Mouse (Mus musculus): ENCODE data around the gene Arl15. TPM values are rescaled to one million over a fixed set of nuclear protein-coding genes. Genes with fewer than 3 reads are reported as not detected.

The Arl15 gene
- polyA plus RNA-seq, 1 experiment from 2014 or later = 19.0 TPM

GRCm38 (mm10) chr13:113993066-113993465 is 198.8 kb downstream of the Arl15 start:
- H3K4me3 ChIP-seq (ENCODE audit: low read depth, low read length) = no peak overlapping the region
- no peak for ATAC-seq (ENCODE audit: low FRiP score)
- WGBS = 96% methylated on average over 2 of the region's 2 CpGs
- no peak overlapping the region for H3K9ac ChIP-seq (ENCODE audit: low read depth, low read length)
- no peak overlapping the region for H3K27ac ChIP-seq (ENCODE audit: low read depth, low read length)
- no peaks in the 10 kb centered on the region for H3K27me3 ChIP-seq (ENCODE audit: control insufficient read depth, insufficient read depth, low read length)
- no peak for DNase-seq (ENCODE audit: low spot score)
- no peak overlapping the region for H3K4me2 ChIP-seq (replicated peaks; ENCODE audit: low read depth, low read length)
- no peaks in the 10 kb centered on the region for H3K36me3 ChIP-seq (ENCODE audit: control insufficient read depth, insufficient read depth, low read length)
- H3K4me1 ChIP-seq (replicated peaks; ENCODE audit: control insufficient read depth, insufficient read depth, low read length) = no peaks in the 10 kb centered on the region
- no peaks in the 10 kb centered on the region for H3K9me3 ChIP-seq (ENCODE audit: control insufficient read depth, low read length)

DNA sequence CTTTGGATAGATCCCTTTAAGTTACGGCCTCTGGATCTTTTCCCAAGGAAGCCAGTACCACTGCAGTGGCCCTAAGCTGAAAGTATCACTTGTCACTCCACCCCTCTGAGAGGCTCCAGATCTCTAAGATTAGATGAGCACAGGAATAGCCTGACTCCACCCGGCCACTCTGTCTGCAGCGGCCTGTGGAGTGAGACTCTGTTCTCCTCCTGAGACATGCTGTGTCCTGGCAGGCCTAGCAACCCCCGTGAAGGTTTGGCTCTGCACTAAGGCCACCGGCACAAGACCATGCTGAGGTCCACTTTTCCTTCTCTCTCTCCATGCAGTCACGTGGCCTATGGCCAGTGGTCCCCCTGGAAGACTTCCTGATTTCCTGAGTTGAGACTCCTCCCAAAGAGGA is 200.3 kb downstream of the Arl15 start:
- H3K9ac ChIP-seq (ENCODE audit: low read depth, low read length) = no peak overlapping the region
- no peak overlapping the region for H3K4me3 ChIP-seq (ENCODE audit: low read depth, low read length)
- no peaks in the 10 kb centered on the region for H3K36me3 ChIP-seq (ENCODE audit: control insufficient read depth, insufficient read depth, low read length)
- no peaks in the 10 kb centered on the region for H3K9me3 ChIP-seq (ENCODE audit: control insufficient read depth, low read length)
- H3K4me1 ChIP-seq (replicated peaks; ENCODE audit: control insufficient read depth, insufficient read depth, low read length) = no peaks in the 10 kb centered on the region
- H3K27ac ChIP-seq (ENCODE audit: low read depth, low read length) = no peak overlapping the region
- ATAC-seq (ENCODE audit: low FRiP score) = peak; percentile 36; the same call in 1 of the 2 replicates
- no peaks in the 10 kb centered on the region for H3K27me3 ChIP-seq (ENCODE audit: control insufficient read depth, insufficient read depth, low read length)
- 76% methylated on average over 6 of the region's 6 CpGs for WGBS
- no peak for DNase-seq (ENCODE audit: low spot score)
- H3K4me2 ChIP-seq (replicated peaks; ENCODE audit: low read depth, low read length) = no peak overlapping the region

GRCm38 (mm10) chr13:113995490-113996236 is 201.4 kb downstream of the Arl15 start:
- no peaks in the 10 kb centered on the region for H3K4me1 ChIP-seq (replicated peaks; ENCODE audit: control insufficient read depth, insufficient read depth, low read length)
- H3K9ac ChIP-seq (ENCODE audit: low read depth, low read length) = no peak overlapping the region
- DNase-seq (ENCODE audit: low spot score) (no peak), ATAC-seq (ENCODE audit: low FRiP score) (no peak)
- H3K27ac ChIP-seq (ENCODE audit: low read depth, low read length) = no peak overlapping the region
- no peaks in the 10 kb centered on the region for H3K27me3 ChIP-seq (ENCODE audit: control insufficient read depth, insufficient read depth, low read length)
- H3K4me2 ChIP-seq (replicated peaks; ENCODE audit: low read depth, low read length) = no peak overlapping the region
- no peaks in the 10 kb centered on the region for H3K36me3 ChIP-seq (ENCODE audit: control insufficient read depth, insufficient read depth, low read length)
- 53% methylated on average over 9 of the region's 9 CpGs for WGBS
- H3K9me3 ChIP-seq (ENCODE audit: control insufficient read depth, low read length) = no peaks in the 10 kb centered on the region
- H3K4me3 ChIP-seq (ENCODE audit: low read depth, low read length) = no peak overlapping the region

DNA sequence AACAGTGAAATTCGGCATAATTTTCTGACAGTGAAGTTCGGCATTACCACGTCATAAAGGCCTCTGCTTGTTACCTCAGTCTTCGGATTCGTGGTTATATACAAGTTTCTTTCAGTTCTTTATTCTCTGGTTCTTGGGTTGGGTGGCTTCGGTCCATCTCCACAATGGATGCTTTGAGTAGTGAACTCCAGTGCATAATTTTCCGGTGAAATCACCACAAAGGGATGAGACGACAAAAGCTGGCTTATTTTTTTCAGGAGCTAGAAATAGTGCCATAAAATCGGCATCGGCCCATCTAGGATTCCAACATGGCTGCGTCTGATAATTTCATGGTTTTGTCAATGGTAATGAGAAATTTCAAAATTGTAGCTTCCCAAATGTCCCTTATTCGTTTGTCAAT is 204.5 kb downstream of the Arl15 start:
- WGBS = 84% methylated on average over 12 of the region's 12 CpGs
- Histone ChIP-seq H3K4me1 (replicated peaks; ENCODE audit: control insufficient read depth, insufficient read depth, low read length) (no peaks in the 10 kb centered on the region), H3K27ac (ENCODE audit: low read depth, low read length) (no peak overlapping the region)

DNA sequence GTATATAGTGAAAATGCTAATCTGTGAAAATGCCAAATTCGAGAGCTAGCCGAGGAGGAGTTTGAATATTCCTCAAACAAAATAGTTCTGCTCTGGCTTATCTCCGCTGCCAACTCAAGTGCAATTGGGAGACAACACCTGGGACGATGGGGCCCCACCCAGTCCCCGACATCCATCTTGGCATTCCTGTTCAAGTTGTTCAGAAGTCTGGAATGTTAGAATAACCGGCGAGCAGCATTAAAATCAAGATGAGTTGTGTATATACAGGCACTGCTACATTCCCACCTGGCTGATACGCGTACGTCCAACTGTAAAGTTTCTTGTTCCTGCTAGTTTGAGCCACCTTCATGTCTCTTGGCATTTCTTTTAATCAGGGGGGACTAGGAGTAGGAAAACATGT is 209.2 kb downstream of the Arl15 start:
- H3K4me3 ChIP-seq (ENCODE audit: low read depth, low read length) = no peak overlapping the region
- H3K27ac ChIP-seq (ENCODE audit: low read depth, low read length) = no peak overlapping the region
- H3K9ac ChIP-seq (ENCODE audit: low read depth, low read length) = no peak overlapping the region
- H3K4me1 ChIP-seq (replicated peaks; ENCODE audit: control insufficient read depth, insufficient read depth, low read length) = no peaks in the 10 kb centered on the region
- 93% methylated on average over 10 of the region's 10 CpGs for WGBS
- no peak for ATAC-seq (ENCODE audit: low FRiP score)
- H3K36me3 ChIP-seq (ENCODE audit: control insufficient read depth, insufficient read depth, low read length) = no peaks in the 10 kb centered on the region
- no peaks in the 10 kb centered on the region for H3K27me3 ChIP-seq (ENCODE audit: control insufficient read depth, insufficient read depth, low read length)
- no peaks in the 10 kb centered on the region for H3K9me3 ChIP-seq (ENCODE audit: control insufficient read depth, low read length)
- no peak for DNase-seq (ENCODE audit: low spot score)
- H3K4me2 ChIP-seq (replicated peaks; ENCODE audit: low read depth, low read length) = no peak overlapping the region

More for the DNA sequence above, 204.5 kb downstream of the Arl15 start:
- H3K36me3 ChIP-seq (ENCODE audit: control insufficient read depth, insufficient read depth, low read length) = no peaks in the 10 kb centered on the region
- DNase-seq (ENCODE audit: low spot score) = no peak
- H3K9ac ChIP-seq (ENCODE audit: low read depth, low read length) = no peak overlapping the region
- no peak for ATAC-seq (ENCODE audit: low FRiP score)
- no peak overlapping the region for H3K4me2 ChIP-seq (replicated peaks; ENCODE audit: low read depth, low read length)
- H3K9me3 ChIP-seq (ENCODE audit: control insufficient read depth, low read length) = no peaks in the 10 kb centered on the region
- no peaks in the 10 kb centered on the region for H3K27me3 ChIP-seq (ENCODE audit: control insufficient read depth, insufficient read depth, low read length)
- no peak overlapping the region for H3K4me3 ChIP-seq (ENCODE audit: low read depth, low read length)

GRCm38 (mm10) chr13:114004191-114004590 is 209.9 kb downstream of the Arl15 start:
- Histone ChIP-seq H3K9me3 (ENCODE audit: control insufficient read depth, low read length) (no peaks in the 10 kb centered on the region), H3K27me3 (ENCODE audit: control insufficient read depth, insufficient read depth, low read length) (no peaks in the 10 kb centered on the region), H3K4me1 (replicated peaks; ENCODE audit: control insufficient read depth, insufficient read depth, low read length) (no peaks in the 10 kb centered on the region), H3K9ac (ENCODE audit: low read depth, low read length) (no peak overlapping the region), H3K4me2 (replicated peaks; ENCODE audit: low read depth, low read length) (no peak overlapping the region), H3K4me3 (ENCODE audit: low read depth, low read length) (no peak overlapping the region), H3K27ac (ENCODE audit: low read depth, low read length) (no peak overlapping the region), H3K36me3 (ENCODE audit: control insufficient read depth, insufficient read depth, low read length) (no peaks in the 10 kb centered on the region)
- 82% methylated on average over 6 of the region's 6 CpGs for WGBS
- ATAC-seq (ENCODE audit: low FRiP score) (no peak), DNase-seq (ENCODE audit: low spot score) (no peak)

GRCm38 (mm10) chr13:114009786-114010185 is 215.5 kb downstream of the Arl15 start:
- no peaks in the 10 kb centered on the region for H3K27me3 ChIP-seq (ENCODE audit: control insufficient read depth, insufficient read depth, low read length)
- ATAC-seq (ENCODE audit: low FRiP score) (no peak), DNase-seq (ENCODE audit: low spot score) (no peak)
- no peak overlapping the region for H3K4me3 ChIP-seq (ENCODE audit: low read depth, low read length)
- no peak overlapping the region for H3K4me2 ChIP-seq (replicated peaks; ENCODE audit: low read depth, low read length)
- H3K9me3 ChIP-seq (ENCODE audit: control insufficient read depth, low read length) = no peaks in the 10 kb centered on the region
- no peaks in the 10 kb centered on the region for H3K4me1 ChIP-seq (replicated peaks; ENCODE audit: control insufficient read depth, insufficient read depth, low read length)
- WGBS = 86% methylated on average over 9 of the region's 9 CpGs
- no peak overlapping the region for H3K27ac ChIP-seq (ENCODE audit: low read depth, low read length)
- no peaks in the 10 kb centered on the region for H3K36me3 ChIP-seq (ENCODE audit: control insufficient read depth, insufficient read depth, low read length)
- H3K9ac ChIP-seq (ENCODE audit: low read depth, low read length) = no peak overlapping the region

DNA sequence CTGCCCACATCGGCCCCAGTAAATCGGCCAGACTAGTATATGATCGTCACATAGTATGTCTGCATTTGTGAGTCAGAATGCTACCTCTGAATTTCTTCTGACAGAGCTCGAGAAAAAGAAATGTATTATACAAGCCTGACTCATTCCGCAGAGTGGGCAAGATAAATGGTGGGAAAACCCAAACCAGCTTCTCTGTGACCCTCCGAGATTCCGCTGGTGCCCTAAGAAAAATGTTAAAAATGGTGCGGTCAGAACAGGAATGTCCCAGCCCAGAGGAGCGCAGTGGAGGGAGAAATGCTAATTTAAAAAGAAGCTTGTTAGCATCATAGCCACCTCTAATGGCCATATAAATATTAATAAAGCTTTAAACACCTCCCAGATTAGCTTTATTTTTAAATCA is 216.2 kb downstream of the Arl15 start:
- 81% methylated on average over 9 of the region's 9 CpGs for WGBS
- DNase-seq (ENCODE audit: low spot score) = no peak
- H3K4me3 ChIP-seq (ENCODE audit: low read depth, low read length) = no peak overlapping the region

DNA sequence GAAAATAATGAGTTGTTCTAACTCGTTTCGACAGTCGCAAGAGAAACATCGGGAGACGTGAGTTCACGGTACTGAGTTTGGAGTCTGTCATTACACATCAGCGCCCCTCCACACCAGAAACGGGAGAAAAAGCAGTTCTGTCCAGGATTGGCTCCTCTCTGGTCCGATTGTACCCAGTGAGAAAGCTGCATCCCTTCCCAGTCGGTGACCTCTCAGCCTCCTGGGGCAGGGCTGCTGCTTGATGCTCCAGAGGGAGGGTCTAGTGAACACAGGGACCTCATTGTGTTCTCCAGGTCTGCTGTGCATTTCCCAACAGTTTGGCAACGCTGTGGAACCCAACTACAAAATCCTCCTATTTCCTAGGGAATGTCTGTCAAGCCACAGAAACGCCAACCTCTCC is 216.7 kb downstream of the Arl15 start:
- Histone ChIP-seq H3K9ac (ENCODE audit: low read depth, low read length) (no peak overlapping the region), H3K4me3 (ENCODE audit: low read depth, low read length) (no peak overlapping the region), H3K36me3 (ENCODE audit: control insufficient read depth, insufficient read depth, low read length) (no peaks in the 10 kb centered on the region), H3K4me2 (replicated peaks; ENCODE audit: low read depth, low read length) (no peak overlapping the region), H3K27ac (ENCODE audit: low read depth, low read length) (no peak overlapping the region), H3K4me1 (replicated peaks; ENCODE audit: control insufficient read depth, insufficient read depth, low read length) (no peaks in the 10 kb centered on the region), H3K9me3 (ENCODE audit: control insufficient read depth, low read length) (no peaks in the 10 kb centered on the region), H3K27me3 (ENCODE audit: control insufficient read depth, insufficient read depth, low read length) (no peaks in the 10 kb centered on the region)
- peak; percentile 54 for ATAC-seq (ENCODE audit: low FRiP score)
- DNase-seq (ENCODE audit: low spot score) = peak; percentile 43
- 56% methylated on average over 12 of the region's 12 CpGs for WGBS

More for the DNA sequence above, 216.2 kb downstream of the Arl15 start:
- H3K36me3 ChIP-seq (ENCODE audit: control insufficient read depth, insufficient read depth, low read length) = no peaks in the 10 kb centered on the region
- H3K4me2 ChIP-seq (replicated peaks; ENCODE audit: low read depth, low read length) = no peak overlapping the region
- no peak overlapping the region for H3K9ac ChIP-seq (ENCODE audit: low read depth, low read length)
- H3K27ac ChIP-seq (ENCODE audit: low read depth, low read length) = no peak overlapping the region
- no peaks in the 10 kb centered on the region for H3K27me3 ChIP-seq (ENCODE audit: control insufficient read depth, insufficient read depth, low read length)
- H3K9me3 ChIP-seq (ENCODE audit: control insufficient read depth, low read length) = no peaks in the 10 kb centered on the region
- no peak for ATAC-seq (ENCODE audit: low FRiP score)
- no peaks in the 10 kb centered on the region for H3K4me1 ChIP-seq (replicated peaks; ENCODE audit: control insufficient read depth, insufficient read depth, low read length)

Data from hindbrain, embryonic 11.5 days (tissue).